Mouse (Mus musculus): Measurements from ENCODE around the gene Auts2. TPM values are rescaled to one million over a fixed set of nuclear protein-coding genes. Genes with fewer than 3 reads are reported as not detected.

Auts2 gene
- polyA plus RNA-seq, 1 experiment from 2014 or later = 73.6 TPM

DNA sequence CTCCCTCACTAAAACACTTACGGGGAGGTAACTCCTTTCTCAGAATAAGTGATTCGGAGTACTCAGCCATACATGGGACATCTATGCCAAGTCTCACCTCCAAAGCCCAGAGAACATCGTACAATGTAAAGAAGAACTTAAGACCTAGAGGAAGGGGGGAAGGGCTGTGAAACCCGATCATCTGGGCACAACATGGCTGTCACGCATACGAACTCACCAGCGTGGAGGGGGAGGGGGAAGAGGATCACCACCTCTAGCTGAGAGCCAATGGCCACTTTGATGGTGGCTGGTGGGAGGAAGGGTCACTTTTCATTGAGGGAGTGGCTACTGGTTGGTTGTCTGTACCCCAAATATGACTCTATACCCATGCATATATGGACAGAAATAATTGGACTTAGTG lies 1053.3 kb downstream of the Auts2 start:
- Histone ChIP-seq H3K4me1 (peaks cover 23% of the 10 kb centered on the region), H3K9me3 (no peaks in the 10 kb centered on the region), H3K27ac (no peak overlapping the region), H3K9ac (no peak overlapping the region), H3K36me3 (peaks cover 8% of the 10 kb centered on the region; the same call in 1 of the 2 replicates), H3K27me3 (no peaks in the 10 kb centered on the region), H3K4me2 (replicated peaks) (no peak overlapping the region), H3K4me3 (no peak overlapping the region)
- no peak for ATAC-seq (ENCODE audit: insufficient number of reproducible peaks, insufficient read depth, low FRiP score, low TSS enrichment)
- WGBS = 84% methylated on average over 7 of the region's 7 CpGs

DNA sequence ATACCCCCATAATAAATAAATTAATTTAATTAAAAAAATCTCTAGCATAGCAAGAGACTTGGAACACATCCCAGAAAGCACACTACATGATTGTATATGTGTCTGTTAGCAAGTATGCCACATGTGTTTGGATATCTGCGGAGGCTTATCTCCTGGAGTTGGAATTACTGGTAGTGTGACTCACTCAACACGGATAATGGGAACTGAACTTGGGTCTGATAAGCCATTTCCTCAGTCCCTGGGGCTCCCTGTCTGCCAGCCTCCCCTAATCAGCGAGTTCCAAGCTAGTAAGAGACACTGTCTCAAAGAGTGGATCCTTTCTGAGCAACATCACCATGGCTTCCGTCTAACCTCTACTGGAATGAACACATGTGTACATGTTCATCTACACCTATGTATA lies 1056.6 kb downstream of the Auts2 start:
- Histone ChIP-seq H3K4me1 (peaks cover under 1% of the 10 kb centered on the region; the same call in 1 of the 2 replicates), H3K4me2 (replicated peaks) (no peak overlapping the region), H3K9ac (no peak overlapping the region), H3K27ac (no peak overlapping the region), H3K27me3 (no peaks in the 10 kb centered on the region), H3K4me3 (no peak overlapping the region), H3K36me3 (peaks cover 4% of the 10 kb centered on the region; the same call in 1 of the 2 replicates), H3K9me3 (no peaks in the 10 kb centered on the region)
- no peak for ATAC-seq (ENCODE audit: insufficient number of reproducible peaks, insufficient read depth, low FRiP score, low TSS enrichment)
- WGBS = 87% methylated on average over 4 of the region's 4 CpGs

DNA sequence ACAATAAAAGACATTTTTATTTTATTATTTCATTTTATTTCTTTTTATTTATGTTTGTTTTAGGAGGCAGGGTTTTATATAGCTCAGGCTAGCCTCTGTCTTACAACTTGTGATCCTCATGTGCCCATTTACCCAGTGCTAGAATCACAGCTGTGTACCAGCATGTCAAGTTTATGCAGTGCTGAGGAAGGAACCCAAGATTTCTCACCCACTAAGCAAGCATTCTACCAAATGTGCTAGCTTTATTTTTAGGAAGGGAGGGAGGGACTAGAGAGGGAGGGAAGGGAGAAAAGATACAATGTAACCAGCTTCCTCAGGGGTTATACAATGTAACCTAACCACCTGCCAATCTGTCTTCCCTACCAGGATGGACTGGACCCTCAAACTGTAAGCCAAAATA lies 1067.9 kb downstream of the Auts2 start:
- H3K4me1 ChIP-seq = no peaks in the 10 kb centered on the region
- no peaks in the 10 kb centered on the region for H3K9me3 ChIP-seq
- H3K9ac ChIP-seq = no peak overlapping the region
- no peak overlapping the region for H3K4me3 ChIP-seq
- no peak for ATAC-seq (ENCODE audit: insufficient number of reproducible peaks, insufficient read depth, low FRiP score, low TSS enrichment)
- no peak overlapping the region for H3K27ac ChIP-seq
- H3K27me3 ChIP-seq = no peaks in the 10 kb centered on the region
- no peak overlapping the region for H3K4me2 ChIP-seq (replicated peaks)
- peaks cover 65% of the 10 kb centered on the region for H3K36me3 ChIP-seq

DNA sequence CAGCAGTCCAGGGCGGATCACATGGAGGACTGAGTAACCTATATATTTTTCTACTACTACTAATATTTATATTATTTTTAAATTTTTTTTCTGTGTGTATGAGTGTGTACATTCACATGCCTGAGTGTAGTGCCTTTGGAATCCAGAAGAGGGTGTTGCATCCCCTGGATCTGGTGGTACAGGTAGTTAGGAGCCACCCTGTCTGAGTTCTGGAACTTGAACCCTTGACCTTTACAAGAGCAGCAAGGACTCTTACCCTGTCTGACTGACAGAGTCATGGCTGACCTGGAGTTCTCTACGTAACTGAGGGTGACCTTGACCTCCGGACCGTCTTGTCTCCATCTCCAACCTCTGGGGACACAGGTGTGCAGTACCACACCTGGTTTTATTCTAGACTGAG lies 1074.5 kb downstream of the Auts2 start:
- Histone ChIP-seq H3K4me1 (no peaks in the 10 kb centered on the region), H3K4me3 (no peak overlapping the region), H3K27ac (no peak overlapping the region), H3K9me3 (no peaks in the 10 kb centered on the region), H3K9ac (no peak overlapping the region), H3K36me3 (peaks cover 85% of the 10 kb centered on the region), H3K27me3 (no peaks in the 10 kb centered on the region), H3K4me2 (replicated peaks) (no peak overlapping the region)
- ATAC-seq (ENCODE audit: insufficient number of reproducible peaks, insufficient read depth, low FRiP score, low TSS enrichment) = no peak
- 91% methylated on average over 4 of the region's 4 CpGs for WGBS

DNA sequence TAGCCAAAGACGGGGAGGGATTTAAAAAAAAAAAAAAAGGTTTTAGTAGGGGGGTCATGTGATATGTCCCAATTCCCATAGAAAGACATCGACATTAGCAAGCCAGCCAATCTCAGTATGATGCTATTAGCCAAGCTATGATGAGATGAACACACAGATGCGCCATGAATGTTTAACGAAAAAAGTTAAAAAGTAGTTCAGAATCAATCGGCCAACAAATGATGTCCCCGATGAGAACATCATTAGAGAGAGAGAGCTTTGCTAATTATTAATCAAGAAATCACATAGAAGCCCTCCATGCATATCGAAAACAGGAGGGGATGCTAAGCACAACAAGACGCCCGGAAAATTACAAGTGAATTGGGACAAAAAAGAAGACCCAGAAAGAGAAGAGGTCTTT lies 1077.0 kb downstream of the Auts2 start:
- H3K9me3 ChIP-seq = no peaks in the 10 kb centered on the region
- no peaks in the 10 kb centered on the region for H3K27me3 ChIP-seq
- H3K27ac ChIP-seq = no peak overlapping the region
- no peak overlapping the region for H3K9ac ChIP-seq
- no peak overlapping the region for H3K4me3 ChIP-seq
- ATAC-seq (ENCODE audit: insufficient number of reproducible peaks, insufficient read depth, low FRiP score, low TSS enrichment) = no peak
- H3K4me1 ChIP-seq = no peaks in the 10 kb centered on the region
- H3K36me3 ChIP-seq = peaks cover 81% of the 10 kb centered on the region
- H3K4me2 ChIP-seq (replicated peaks) = no peak overlapping the region
- 95% methylated on average over 9 of the region's 9 CpGs for WGBS

DNA sequence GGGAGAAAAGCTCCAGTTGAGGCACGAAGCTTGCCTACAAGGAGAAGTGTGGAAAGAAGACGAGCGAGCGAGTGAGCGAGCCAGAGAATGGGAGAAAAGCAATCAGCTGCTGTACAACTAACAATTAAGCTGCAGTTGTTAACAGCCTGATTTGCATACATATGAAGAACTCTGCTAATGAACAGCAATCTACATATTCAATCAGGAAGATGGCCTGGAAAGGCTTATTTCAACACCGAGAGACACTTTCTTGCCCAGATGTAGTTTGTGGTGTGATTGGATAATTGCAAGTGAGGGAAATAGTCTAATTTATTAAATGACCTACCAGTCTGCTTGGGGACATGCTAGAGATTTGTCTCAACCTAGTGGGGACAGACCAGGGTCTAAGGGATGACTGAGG lies 1079.7 kb downstream of the Auts2 start:
- 94% methylated on average over 6 of the region's 6 CpGs for WGBS
- H3K9me3 ChIP-seq = no peaks in the 10 kb centered on the region
- no peaks in the 10 kb centered on the region for H3K4me1 ChIP-seq
- H3K9ac ChIP-seq = no peak overlapping the region
- no peak overlapping the region for H3K4me3 ChIP-seq
- no peak overlapping the region for H3K4me2 ChIP-seq (replicated peaks)
- no peak for ATAC-seq (ENCODE audit: insufficient number of reproducible peaks, insufficient read depth, low FRiP score, low TSS enrichment)
- peaks cover 81% of the 10 kb centered on the region for H3K36me3 ChIP-seq
- no peaks in the 10 kb centered on the region for H3K27me3 ChIP-seq
- no peak overlapping the region for H3K27ac ChIP-seq

DNA sequence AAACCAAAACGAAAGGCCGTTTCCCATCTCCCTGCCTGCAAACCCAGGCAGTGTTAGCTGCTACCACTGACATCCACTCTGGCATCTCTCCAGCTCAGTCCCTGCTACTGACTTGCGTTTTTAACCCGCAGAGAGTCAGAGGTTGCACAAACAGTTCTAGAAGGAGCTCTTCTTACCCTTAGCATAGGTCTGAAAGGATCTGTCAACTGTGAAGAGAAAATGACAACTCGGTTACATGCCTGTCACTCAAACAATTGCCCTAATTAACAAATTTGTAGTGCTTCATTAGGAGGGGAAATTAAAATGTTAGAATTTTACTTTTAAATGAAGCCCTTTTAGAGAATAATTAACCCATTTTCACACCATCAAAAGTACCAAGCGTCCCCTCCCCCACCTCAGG lies 1083.2 kb downstream of the Auts2 start:
- 81% methylated on average over 6 of the region's 6 CpGs for WGBS
- no peaks in the 10 kb centered on the region for H3K27me3 ChIP-seq
- ATAC-seq (ENCODE audit: insufficient number of reproducible peaks, insufficient read depth, low FRiP score, low TSS enrichment) = no peak
- H3K9ac ChIP-seq = no peak overlapping the region
- H3K9me3 ChIP-seq = no peaks in the 10 kb centered on the region
- no peaks in the 10 kb centered on the region for H3K4me1 ChIP-seq
- no peak overlapping the region for H3K27ac ChIP-seq
- peaks cover 92% of the 10 kb centered on the region for H3K36me3 ChIP-seq
- no peak overlapping the region for H3K4me3 ChIP-seq
- H3K4me2 ChIP-seq (replicated peaks) = no peak overlapping the region

DNA sequence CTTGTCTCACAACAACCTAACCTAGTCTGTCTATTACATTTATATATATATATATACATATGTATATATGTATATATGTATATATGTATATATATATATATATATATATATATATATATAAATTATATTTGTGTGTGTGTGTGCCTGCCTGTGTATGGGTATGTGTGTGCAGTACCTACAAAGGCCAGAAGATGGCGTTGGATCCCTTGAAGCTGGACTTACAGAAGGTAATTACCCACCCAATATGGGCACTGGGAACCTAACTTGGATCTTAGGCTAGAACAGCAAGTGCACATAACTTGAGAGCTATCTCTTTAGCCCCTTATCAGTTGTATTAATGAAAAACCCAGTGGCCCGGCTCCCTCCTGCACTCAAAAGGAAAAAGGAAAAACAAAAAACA lies 1083.6 kb downstream of the Auts2 start:
- Histone ChIP-seq H3K27ac (no peak overlapping the region), H3K4me3 (no peak overlapping the region), H3K36me3 (peaks cover 92% of the 10 kb centered on the region), H3K9ac (no peak overlapping the region), H3K9me3 (no peaks in the 10 kb centered on the region), H3K27me3 (no peaks in the 10 kb centered on the region), H3K4me1 (no peaks in the 10 kb centered on the region), H3K4me2 (replicated peaks) (no peak overlapping the region)
- ATAC-seq (ENCODE audit: insufficient number of reproducible peaks, insufficient read depth, low FRiP score, low TSS enrichment) = no peak
- 80% methylated on average over 2 of the region's 2 CpGs for WGBS

DNA sequence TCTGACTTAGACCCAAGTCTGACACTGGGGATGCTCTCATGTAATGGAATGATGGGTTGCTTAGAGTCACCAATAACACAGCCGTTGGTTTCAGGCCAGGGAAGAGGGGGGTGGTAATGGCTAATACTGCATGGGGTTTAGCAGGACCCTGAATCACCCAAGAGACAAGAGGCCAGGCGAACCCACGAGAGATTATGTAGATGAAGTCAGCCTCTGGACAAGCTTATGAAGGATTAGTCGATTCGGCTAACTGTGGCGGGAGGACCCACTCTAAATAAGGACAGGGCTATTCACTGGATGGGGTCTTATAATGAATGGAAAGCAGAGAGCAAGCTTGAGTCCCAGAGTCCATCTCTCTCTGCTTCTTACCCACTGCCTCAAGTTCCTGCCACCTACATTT lies 1084.4 kb downstream of the Auts2 start:
- no peak overlapping the region for H3K4me2 ChIP-seq (replicated peaks)
- 90% methylated on average over 6 of the region's 6 CpGs for WGBS
- H3K27me3 ChIP-seq = no peaks in the 10 kb centered on the region
- no peaks in the 10 kb centered on the region for H3K4me1 ChIP-seq
- H3K9ac ChIP-seq = no peak overlapping the region
- H3K36me3 ChIP-seq = peaks cover 94% of the 10 kb centered on the region
- no peak for ATAC-seq (ENCODE audit: insufficient number of reproducible peaks, insufficient read depth, low FRiP score, low TSS enrichment)
- no peak overlapping the region for H3K4me3 ChIP-seq
- no peak overlapping the region for H3K27ac ChIP-seq
- no peaks in the 10 kb centered on the region for H3K9me3 ChIP-seq

DNA sequence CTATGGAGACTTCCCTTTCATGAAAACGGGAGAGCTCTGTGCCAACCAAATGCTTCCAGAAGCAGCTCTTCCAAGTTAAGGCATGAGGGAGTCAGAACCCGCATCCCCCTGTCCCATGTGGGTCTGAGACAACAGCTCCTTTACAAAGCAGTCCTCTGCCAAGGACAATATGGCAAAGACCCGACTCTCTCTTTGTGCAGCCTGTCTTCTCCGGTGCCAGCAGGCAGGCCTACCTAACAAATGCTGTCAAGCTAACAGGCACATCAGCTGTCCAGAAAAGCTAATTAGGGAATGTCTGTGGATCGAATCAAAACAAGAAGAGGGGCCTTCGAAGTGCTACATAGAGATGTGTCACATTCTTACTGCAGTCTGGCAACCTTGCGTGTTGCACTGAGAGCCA lies 1085.1 kb downstream of the Auts2 start:
- H3K36me3 ChIP-seq = peaks cover 92% of the 10 kb centered on the region
- H3K27ac ChIP-seq = no peak overlapping the region
- no peak for ATAC-seq (ENCODE audit: insufficient number of reproducible peaks, insufficient read depth, low FRiP score, low TSS enrichment)
- H3K4me3 ChIP-seq = no peak overlapping the region
- H3K4me1 ChIP-seq = no peaks in the 10 kb centered on the region
- no peak overlapping the region for H3K9ac ChIP-seq
- H3K4me2 ChIP-seq (replicated peaks) = no peak overlapping the region
- no peaks in the 10 kb centered on the region for H3K9me3 ChIP-seq
- WGBS = 91% methylated on average over 7 of the region's 7 CpGs
- no peaks in the 10 kb centered on the region for H3K27me3 ChIP-seq

DNA sequence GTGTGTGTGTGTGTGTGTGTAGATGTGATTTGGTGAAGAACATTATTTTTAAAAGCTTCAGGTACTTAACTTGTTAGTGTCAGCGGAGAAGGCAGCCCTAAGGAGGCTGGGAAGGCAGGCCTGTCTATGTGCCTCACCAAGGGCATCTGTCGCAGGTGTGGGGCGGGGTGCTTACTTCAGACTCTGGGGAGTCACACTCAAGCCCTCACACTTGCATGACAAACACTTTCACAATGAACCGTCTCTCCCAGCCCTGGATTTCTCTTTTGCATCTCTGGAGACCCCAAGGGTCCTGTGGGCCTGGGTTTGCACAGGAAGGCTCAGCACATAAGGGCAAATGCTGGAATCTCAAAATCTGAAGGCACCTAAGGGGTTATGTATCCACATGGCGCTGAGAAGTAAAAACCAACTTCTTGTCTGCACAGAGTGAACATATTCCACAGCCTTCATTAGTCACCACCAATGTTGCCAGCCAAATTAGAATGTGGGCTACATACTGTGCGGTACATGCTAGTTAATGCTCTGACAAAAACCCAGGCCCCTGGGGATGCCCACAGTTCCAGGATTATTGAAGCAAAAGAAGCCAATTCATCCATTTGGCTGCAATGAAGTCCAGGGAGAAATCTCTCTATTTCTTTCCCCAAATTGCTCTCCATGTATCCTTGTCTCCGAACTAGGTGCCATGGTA lies 1093.8 kb downstream of the Auts2 start:
- Histone ChIP-seq H3K4me2 (replicated peaks) (no peak overlapping the region), H3K4me3 (no peak overlapping the region), H3K4me1 (no peaks in the 10 kb centered on the region), H3K36me3 (peaks cover 94% of the 10 kb centered on the region), H3K9ac (no peak overlapping the region), H3K9me3 (no peaks in the 10 kb centered on the region), H3K27me3 (no peaks in the 10 kb centered on the region), H3K27ac (no peak overlapping the region)
- 89% methylated on average over 7 of the region's 7 CpGs for WGBS
- ATAC-seq (ENCODE audit: insufficient number of reproducible peaks, insufficient read depth, low FRiP score, low TSS enrichment) = no peak

DNA sequence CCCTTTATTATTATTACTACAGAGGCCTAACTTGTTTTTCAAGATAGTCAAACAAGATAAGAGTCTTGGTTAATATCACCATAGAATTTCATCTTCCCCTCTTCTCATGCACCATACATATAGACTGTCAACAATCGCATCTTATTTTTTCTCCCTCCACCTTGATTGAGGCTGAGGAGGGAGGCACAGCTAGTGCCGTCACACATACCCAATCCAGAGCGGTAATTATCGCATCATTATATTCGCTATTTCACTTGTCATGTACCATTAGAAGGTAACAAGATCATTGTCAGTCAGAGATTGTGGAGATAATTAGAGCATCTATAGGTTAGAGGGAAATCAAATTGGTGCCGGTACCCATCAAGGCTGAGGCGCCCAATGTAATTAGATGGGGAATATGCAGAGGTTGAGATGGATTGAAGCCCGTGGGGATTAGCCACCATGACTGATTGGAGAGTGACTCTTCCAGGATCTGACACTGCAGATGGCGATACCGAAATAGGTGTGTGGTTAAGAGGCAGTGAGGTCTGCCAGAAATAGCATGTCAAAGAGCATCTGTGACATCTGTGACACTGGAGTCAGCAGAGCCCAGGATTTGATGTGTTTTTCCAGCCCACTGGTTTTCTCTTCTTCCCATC lies 1107.8 kb downstream of the Auts2 start:
- no peak for ATAC-seq (ENCODE audit: insufficient number of reproducible peaks, insufficient read depth, low FRiP score, low TSS enrichment)
- 0 out of 2 replicates have a peak, but pooled peaks cover 4% of the 10 kb centered on the region for H3K4me1 ChIP-seq
- H3K4me3 ChIP-seq = no peak overlapping the region
- H3K9me3 ChIP-seq = peaks cover 3% of the 10 kb centered on the region; the same call in 1 of the 2 replicates
- H3K4me2 ChIP-seq (replicated peaks) = no peak overlapping the region
- no peak overlapping the region for H3K27ac ChIP-seq
- no peaks in the 10 kb centered on the region; the same call in 1 of the 2 replicates for H3K27me3 ChIP-seq
- no peak overlapping the region for H3K9ac ChIP-seq
- 86% methylated on average over 10 of the region's 10 CpGs for WGBS
- peaks cover 35% of the 10 kb centered on the region for H3K36me3 ChIP-seq
